Mouse (Mus musculus) heart, postnatal 0 days (tissue): Measurements from ENCODE around the gene Agfg1.
"Not testable (repeated sequence)": the region's sequence is repeated elsewhere in the genome, so short reads cannot be mapped to it uniquely, and the experiment has no call there.

Experiments
- CTCF ChIP-seq: IDR thresholded peaks from 2 replicates; pipeline ENCODE4 v1.5.1; 2016; ENCODE audit warnings: antibody characterized with exemption, control low read depth, low read depth
- EP300 ChIP-seq: IDR thresholded peaks from 2 replicates; pipeline ENCODE4 v1.6.1; 2016; ENCODE audit warnings: antibody characterized with exemption, low read depth

- not testable (repeated sequence) for TF ChIP-seq CTCF, EP300
Observed at GRCm38 (mm10) chr1:82913434-82913833, 74.2 kb downstream of the Agfg1 start.
